Mouse (Mus musculus) intestine, postnatal 0 days (tissue): ENCODE data around the gene Peli2. TPM values are rescaled to one million over a fixed set of nuclear protein-coding genes. Genes with fewer than 3 reads are reported as not detected.

ENCODE experiments used
- ATAC-seq: fragments of 200-750 bp; cut with Nextera tagmentation; 2 replicates; pipeline ENCODE4 v1.8.0; 2017; ENCODE audit warnings: mild to moderate bottlenecking, moderate TSS enrichment, moderate library complexity
- H3K27ac ChIP-seq: fragments of 300-500 bp; sonication (generic); 2 replicates; pipeline ENCODE4 v1.5.1; 2014; ENCODE audit warnings: mild to moderate bottlenecking, low read depth, low read length, moderate library complexity
- H3K27me3 ChIP-seq: fragments of 300-500 bp; sonication (generic); replicated peaks from 2 replicates; pipeline ENCODE4 v1.6.1; 2014; ENCODE audit warnings: low read length, mixed read lengths; ENCODE audit not compliant: control insufficient read depth, insufficient read depth
- H3K36me3 ChIP-seq: fragments of 300-500 bp; sonication (generic); 2 replicates; pipeline ENCODE4 v1.6.1; 2014; ENCODE audit warnings: mild to moderate bottlenecking, moderate library complexity; ENCODE audit not compliant: control insufficient read depth, insufficient read depth
- H3K4me1 ChIP-seq: fragments of 300-500 bp; sonication (generic); replicated peaks from 2 replicates; pipeline ENCODE4 v1.6.1; 2014; ENCODE audit warnings: antibody characterized with exemption, low read length, mixed read lengths; ENCODE audit not compliant: control insufficient read depth, insufficient read depth
- H3K4me2 ChIP-seq: fragments of 300-500 bp; sonication (generic); replicated peaks from 2 replicates; pipeline ENCODE4 v1.6.1; 2014; ENCODE audit warnings: low read depth, mild to moderate bottlenecking, moderate library complexity
- H3K4me3 ChIP-seq: fragments of 300-500 bp; sonication (generic); 2 replicates; pipeline ENCODE4 v1.5.1; 2014; ENCODE audit warnings: low read depth, low read length
- H3K9ac ChIP-seq: fragments of 300-500 bp; sonication (generic); 2 replicates; pipeline ENCODE4 v1.6.1; 2014; ENCODE audit warnings: mild to moderate bottlenecking, low read depth, low read length
- H3K9me3 ChIP-seq: fragments of 300-500 bp; sonication (generic); 2 replicates; pipeline ENCODE4 v1.6.1; 2016; ENCODE audit warnings: mixed run types; ENCODE audit not compliant: control insufficient read depth
- CTCF ChIP-seq: sonication (generic); IDR thresholded peaks from 2 replicates; pipeline ENCODE4 v1.5.1; 2016; ENCODE audit warnings: low read depth, mild to moderate bottlenecking, control low read depth, antibody characterized with exemption, moderate library complexity
- WGBS: fragments of 180-500 bp; shearing (Covaris S2); extraction: QIAGEN DNeasy Blood & Tissue Kit; methylation state at CpG from one replicate; pipeline ENCODE4 v1.1.7; 2014; 5-methylcytosine and 5-hydroxymethylcytosine counted together
- polyA plus RNA-seq: library from polyadenylated mRNA; unstranded; fragments of >200 nt; fragmentation: Nextera tagmentation; extraction: Ambion mirVana; gene quantifications from 2 replicates; pipeline ENCODE4 v1.2.1, GENCODE M21; 2015

Gene Peli2
- polyA plus RNA-seq, 1 experiment from 2014 or later, result 2.0 TPM

GRCm38 (mm10) chr14:48287581-48287980 is 167.0 kb downstream of the Peli2 start:
- no peak overlapping the region for H3K4me3 ChIP-seq
- no peaks in the 10 kb centered on the region for H3K36me3 ChIP-seq
- ATAC-seq, result no peak
- H3K27me3 ChIP-seq, result no peaks in the 10 kb centered on the region
- no peak overlapping the region for H3K9ac ChIP-seq
- TF ChIP-seq CTCF, result no peak
- no peaks in the 10 kb centered on the region for H3K9me3 ChIP-seq
- no peaks in the 10 kb centered on the region for H3K4me1 ChIP-seq
- 68% methylated on average over 4 of the region's 4 CpGs for WGBS
- no peak overlapping the region for H3K27ac ChIP-seq
- H3K4me2 ChIP-seq, result no peak overlapping the region

GRCm38 (mm10) chr14:48288600-48288999 is 168.0 kb downstream of the Peli2 start:
- Histone ChIP-seq H3K4me3 (no peak overlapping the region), H3K4me2 (no peak overlapping the region), H3K9me3 (no peaks in the 10 kb centered on the region), H3K36me3 (no peaks in the 10 kb centered on the region), H3K9ac (no peak overlapping the region), H3K27ac (no peak overlapping the region), H3K27me3 (no peaks in the 10 kb centered on the region), H3K4me1 (no peaks in the 10 kb centered on the region)
- 76% methylated on average over 2 of the region's 2 CpGs for WGBS
- ATAC-seq, result no peak
- TF ChIP-seq CTCF, result no peak

GRCm38 (mm10) chr14:48289602-48290599 is 169.3 kb downstream of the Peli2 start:
- 77% methylated on average over 10 of the region's 10 CpGs for WGBS
- Histone ChIP-seq H3K9ac (no peak overlapping the region), H3K27me3 (no peaks in the 10 kb centered on the region), H3K27ac (no peak overlapping the region), H3K4me1 (no peaks in the 10 kb centered on the region), H3K9me3 (no peaks in the 10 kb centered on the region), H3K4me2 (no peak overlapping the region), H3K36me3 (no peaks in the 10 kb centered on the region), H3K4me3 (no peak overlapping the region)
- no peak for TF ChIP-seq CTCF
- no peak for ATAC-seq

DNA sequence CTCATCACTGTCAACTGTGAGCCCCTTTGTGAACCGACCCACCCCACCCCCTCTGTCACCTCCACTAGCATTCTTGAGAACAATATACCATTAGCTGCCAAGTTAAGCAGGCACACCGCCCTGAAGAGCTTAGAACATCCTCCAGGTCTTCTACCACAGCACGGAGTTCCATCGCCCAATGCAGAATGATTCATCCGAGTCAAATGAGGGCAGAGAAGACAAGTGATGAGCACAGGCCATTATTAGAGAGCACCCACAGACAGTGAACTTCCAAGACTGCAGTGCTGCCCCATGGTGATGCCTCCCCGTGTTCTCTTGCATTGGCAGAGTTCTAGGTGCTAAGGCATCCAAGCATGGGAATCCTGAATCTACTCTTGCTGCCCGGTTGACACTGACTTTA is 172.9 kb downstream of the Peli2 start:
- Histone ChIP-seq H3K27me3 (no peaks in the 10 kb centered on the region), H3K4me3 (no peak overlapping the region), H3K9me3 (no peaks in the 10 kb centered on the region), H3K27ac (no peak overlapping the region), H3K4me2 (no peak overlapping the region), H3K4me1 (no peaks in the 10 kb centered on the region), H3K9ac (no peak overlapping the region), H3K36me3 (no peaks in the 10 kb centered on the region)
- ATAC-seq, result no peak
- 86% methylated on average over 7 of the region's 7 CpGs for WGBS
- no peak for TF ChIP-seq CTCF

GRCm38 (mm10) chr14:48295410-48295809 is 174.8 kb downstream of the Peli2 start:
- no peak for ATAC-seq
- Histone ChIP-seq H3K27ac (no peak overlapping the region), H3K9ac (no peak overlapping the region)

GRCm38 (mm10) chr14:48295815-48296271 is 175.2 kb downstream of the Peli2 start:
- H3K9ac ChIP-seq, result no peak overlapping the region

More at GRCm38 (mm10) chr14:48295410-48295809, 174.8 kb downstream of the Peli2 start:
- 0 out of 2 replicates have a peak overlapping the region, but pooled peaks have one; percentile 17 for H3K4me2 ChIP-seq
- no peaks in the 10 kb centered on the region for H3K9me3 ChIP-seq
- no peaks in the 10 kb centered on the region for H3K27me3 ChIP-seq
- TF ChIP-seq CTCF, result no peak
- WGBS, result 28% methylated on average over 5 of the region's 5 CpGs
- no peaks in the 10 kb centered on the region for H3K36me3 ChIP-seq
- no peak overlapping the region for H3K4me3 ChIP-seq
- H3K4me1 ChIP-seq, result no peaks in the 10 kb centered on the region

More at GRCm38 (mm10) chr14:48295815-48296271, 175.2 kb downstream of the Peli2 start:
- no peak for TF ChIP-seq CTCF
- no peak for ATAC-seq
- WGBS, result 2% methylated on average over 7 of the region's 7 CpGs
- H3K27ac ChIP-seq, result no peak overlapping the region
- no peaks in the 10 kb centered on the region for H3K36me3 ChIP-seq
- H3K4me1 ChIP-seq, result no peaks in the 10 kb centered on the region
- peak overlapping the region; percentile 17; the same call in 1 of the 2 replicates for H3K4me2 ChIP-seq
- H3K4me3 ChIP-seq, result no peak overlapping the region
- H3K27me3 ChIP-seq, result no peaks in the 10 kb centered on the region
- no peaks in the 10 kb centered on the region for H3K9me3 ChIP-seq
